Mouse (Mus musculus) forelimb bud, embryonic 11.5 days (tissue): ENCODE measurements around the gene Ccdc6.

ENCODE experiments used
- DNase-seq: peaks from one replicate; pipeline ENCODE4 v3.0.0-alpha.2; 2012; ENCODE audit warnings: low read depth, low spot score

Gene Ccdc6

GRCm38 (mm10) chr10:70132714-70133113 lies 35.8 kb downstream of the Ccdc6 start:
- no peak for DNase-seq

- no peak for DNase-seq
These were observed 36.3 kb downstream of the Ccdc6 start for GRCm38 (mm10) chr10:70133188-70133587.

- peak; percentile 43 for DNase-seq
These were observed 38.8 kb downstream of the Ccdc6 start for GRCm38 (mm10) chr10:70135680-70136079.

- DNase-seq, result no peak
These were observed 40.7 kb downstream of the Ccdc6 start for GRCm38 (mm10) chr10:70137652-70138051.

GRCm38 (mm10) chr10:70138150-70138549 lies 41.2 kb downstream of the Ccdc6 start:
- DNase-seq, result no peak

- no peak for DNase-seq
These were observed 42.4 kb downstream of the Ccdc6 start for GRCm38 (mm10) chr10:70139368-70139767.

GRCm38 (mm10) chr10:70140414-70140813 lies 43.5 kb downstream of the Ccdc6 start:
- no peak for DNase-seq

- no peak for DNase-seq
These were observed 45.7 kb downstream of the Ccdc6 start for GRCm38 (mm10) chr10:70142623-70143022.

GRCm38 (mm10) chr10:70144004-70144557 lies 47.2 kb downstream of the Ccdc6 start:
- DNase-seq, result no peak

GRCm38 (mm10) chr10:70145873-70146272 lies 49.0 kb downstream of the Ccdc6 start:
- DNase-seq, result no peak

- DNase-seq, result peak; percentile 46
These were observed 52.2 kb downstream of the Ccdc6 start for GRCm38 (mm10) chr10:70149093-70149492.

GRCm38 (mm10) chr10:70150301-70150700 lies 53.4 kb downstream of the Ccdc6 start:
- DNase-seq, result no peak

- no peak for DNase-seq
These were observed 54.2 kb downstream of the Ccdc6 start for GRCm38 (mm10) chr10:70151171-70151570.

- DNase-seq, result peak; percentile 53
These were observed 55.3 kb downstream of the Ccdc6 start for GRCm38 (mm10) chr10:70152190-70152743.

GRCm38 (mm10) chr10:70153810-70154209 lies 56.9 kb downstream of the Ccdc6 start:
- no peak for DNase-seq

GRCm38 (mm10) chr10:70156431-70157165 lies 59.7 kb downstream of the Ccdc6 start:
- DNase-seq, result no peak

GRCm38 (mm10) chr10:70159651-70160320 lies 62.9 kb downstream of the Ccdc6 start:
- DNase-seq, result no peak

- DNase-seq, result no peak
These were observed 63.9 kb downstream of the Ccdc6 start for GRCm38 (mm10) chr10:70160811-70161210.

GRCm38 (mm10) chr10:70161504-70161903 lies 64.6 kb downstream of the Ccdc6 start:
- DNase-seq, result no peak

- no peak for DNase-seq
These were observed 66.8 kb downstream of the Ccdc6 start for GRCm38 (mm10) chr10:70163681-70164080.

- no peak for DNase-seq
These were observed 69.0 kb downstream of the Ccdc6 start for GRCm38 (mm10) chr10:70165877-70166276.

- no peak for DNase-seq
These were observed 69.5 kb downstream of the Ccdc6 start for GRCm38 (mm10) chr10:70166427-70166826.

GRCm38 (mm10) chr10:70167625-70168024 lies 70.7 kb downstream of the Ccdc6 start:
- DNase-seq, result no peak
